Mouse (Mus musculus) forebrain, embryonic 15.5 days (tissue): ENCODE data around the gene Gm17581. TPM values are rescaled to one million over a fixed set of nuclear protein-coding genes. Genes with fewer than 3 reads are reported as not detected.
A peak's percentile ranks its signal among the peaks of the same experiment; 100 is the strongest.

Experiments used
- ATAC-seq: fragments of 200-750 bp; cut with Nextera tagmentation; replicated peaks from 2 replicates; pipeline ENCODE4 v1.8.0; 2017; ENCODE audit warnings: mild to moderate bottlenecking, moderate TSS enrichment, moderate library complexity
- H3K27ac ChIP-seq: fragments of 300-500 bp; sonication (generic); replicated peaks from 2 replicates; pipeline ENCODE4 v1.5.1; 2015; ENCODE audit warnings: mild to moderate bottlenecking, inconsistent platforms
- H3K27me3 ChIP-seq: fragments of 300-500 bp; sonication (generic); 2 replicates; pipeline ENCODE4 v1.6.1; 2015; ENCODE audit warnings: inconsistent platforms
- H3K36me3 ChIP-seq: fragments of 300-500 bp; sonication (generic); 2 replicates; pipeline ENCODE4 v1.6.1; 2015; ENCODE audit warnings: mild to moderate bottlenecking, inconsistent platforms
- H3K4me1 ChIP-seq: fragments of 300-500 bp; sonication (generic); 2 replicates; pipeline ENCODE4 v1.6.1; 2015; ENCODE audit warnings: inconsistent platforms
- H3K4me2 ChIP-seq: fragments of 300-500 bp; sonication (generic); replicated peaks from 2 replicates; pipeline ENCODE4 v1.6.1; 2015; ENCODE audit warnings: mild to moderate bottlenecking, inconsistent platforms
- H3K4me3 ChIP-seq: fragments of 300-500 bp; sonication (generic); 2 replicates; pipeline ENCODE4 v1.5.1; 2015; ENCODE audit warnings: mild to moderate bottlenecking, inconsistent platforms
- H3K9ac ChIP-seq: fragments of 300-500 bp; sonication (generic); replicated peaks from 2 replicates; pipeline ENCODE4 v1.6.1; 2015; ENCODE audit warnings: mild to moderate bottlenecking, inconsistent platforms
- H3K9me3 ChIP-seq: fragments of 300-500 bp; sonication (generic); 2 replicates; pipeline ENCODE4 v1.6.1; 2016; ENCODE audit warnings: inconsistent platforms
- WGBS: fragments of 180-500 bp; shearing (Covaris S2); methylation state at CpG from one replicate; pipeline ENCODE4 v1.1.7; 2015; ENCODE audit warnings: mixed read lengths; 5-methylcytosine and 5-hydroxymethylcytosine counted together
- polyA plus RNA-seq: library from polyadenylated mRNA; unstranded; fragments of >200 nt; fragmentation: Nextera tagmentation; extraction: Ambion mirVana; gene quantifications from 2 replicates; pipeline ENCODE4 v1.2.1, GENCODE M21; 2015

Gene Gm17581
- polyA plus RNA-seq, 1 experiment from 2014 or later = not detected

- Histone ChIP-seq H3K9me3 (no peaks in the 10 kb centered on the region), H3K9ac (no peak overlapping the region), H3K4me1 (no peaks in the 10 kb centered on the region), H3K27ac (no peak overlapping the region), H3K27me3 (no peaks in the 10 kb centered on the region), H3K4me3 (no peak overlapping the region), H3K4me2 (no peak overlapping the region), H3K36me3 (no peaks in the 10 kb centered on the region)
- 79% methylated on average over 5 of the region's 5 CpGs for WGBS
- no peak for ATAC-seq
Measured at GRCm38 (mm10) chr2:155735080-155735479, 586 bp downstream of the Gm17581 start.

GRCm38 (mm10) chr2:155729158-155729645 lies 6.5 kb downstream of the Gm17581 start, which contains the start of gene Edem2:
Gene Edem2, minus strand, starts transcription at chr2:155729475.
- Histone ChIP-seq H3K9me3 (no peaks in the 10 kb centered on the region), H3K9ac (peak within 1 kb of the TSS; percentile 79), H3K4me1 (peaks cover 20% of the 10 kb centered on the region), H3K27ac (peak within 1 kb of the TSS; percentile 71), H3K27me3 (no peaks in the 10 kb centered on the region), H3K4me2 (peak within 1 kb of the TSS; percentile 87), H3K36me3 (peaks cover 3% of the 10 kb centered on the region; the same call in 1 of the 2 replicates), H3K4me3 (peak within 1 kb of the TSS; percentile 70)
- WGBS = under 1% methylated on average over 33 of the region's 33 CpGs
- peak; percentile 98 for ATAC-seq

GRCm38 (mm10) chr2:155728742-155729141 lies 6.9 kb downstream of the Gm17581 start:
- peaks cover 4% of the 10 kb centered on the region; the same call in 1 of the 2 replicates for H3K36me3 ChIP-seq
- no peaks in the 10 kb centered on the region for H3K27me3 ChIP-seq
- peak overlapping the region; percentile 87 for H3K4me2 ChIP-seq
- H3K9me3 ChIP-seq = no peaks in the 10 kb centered on the region
- peak overlapping the region; percentile 70 for H3K4me3 ChIP-seq
- 4% methylated on average over 15 of the region's 15 CpGs for WGBS
- H3K4me1 ChIP-seq = peaks cover 20% of the 10 kb centered on the region
- no peak overlapping the region for H3K27ac ChIP-seq
- H3K9ac ChIP-seq = peak overlapping the region; percentile 79
- no peak; the same call in 1 of the 2 replicates for ATAC-seq

- Histone ChIP-seq H3K4me2 (0 out of 2 replicates have a peak overlapping the region, but pooled peaks have one; percentile 87), H3K9ac (no peak overlapping the region), H3K9me3 (no peaks in the 10 kb centered on the region), H3K4me1 (peaks cover 20% of the 10 kb centered on the region), H3K4me3 (no peak overlapping the region), H3K27me3 (no peaks in the 10 kb centered on the region), H3K27ac (no peak overlapping the region), H3K36me3 (peaks cover 6% of the 10 kb centered on the region; the same call in 1 of the 2 replicates)
- WGBS = 77% methylated on average over 7 of the region's 7 CpGs
- ATAC-seq = no peak
Measured at GRCm38 (mm10) chr2:155727764-155728395, 7.8 kb downstream of the Gm17581 start.

- 84% methylated on average over 7 of the region's 7 CpGs for WGBS
- Histone ChIP-seq H3K27me3 (no peaks in the 10 kb centered on the region), H3K4me1 (peaks cover 20% of the 10 kb centered on the region), H3K9me3 (no peaks in the 10 kb centered on the region), H3K27ac (no peak overlapping the region), H3K4me3 (no peak overlapping the region), H3K9ac (no peak overlapping the region), H3K4me2 (no peak overlapping the region), H3K36me3 (peaks cover 6% of the 10 kb centered on the region; the same call in 1 of the 2 replicates)
- no peak for ATAC-seq
Measured at GRCm38 (mm10) chr2:155726302-155726701, 9.4 kb downstream of the Gm17581 start.

- H3K36me3 ChIP-seq = peaks cover 12% of the 10 kb centered on the region; the same call in 1 of the 2 replicates
- no peak overlapping the region for H3K4me2 ChIP-seq
- no peak overlapping the region for H3K9ac ChIP-seq
- peaks cover 17% of the 10 kb centered on the region for H3K4me1 ChIP-seq
- no peak overlapping the region for H3K27ac ChIP-seq
- WGBS = 93% methylated on average over 6 of the region's 6 CpGs
- H3K9me3 ChIP-seq = no peaks in the 10 kb centered on the region
- no peak for ATAC-seq
- H3K27me3 ChIP-seq = no peaks in the 10 kb centered on the region
- no peak overlapping the region for H3K4me3 ChIP-seq
Measured at GRCm38 (mm10) chr2:155724526-155724925, 11.1 kb downstream of the Gm17581 start.

- Histone ChIP-seq H3K9me3 (no peaks in the 10 kb centered on the region), H3K4me1 (peaks cover 15% of the 10 kb centered on the region), H3K9ac (no peak overlapping the region), H3K4me3 (no peak overlapping the region), H3K27ac (no peak overlapping the region), H3K27me3 (no peaks in the 10 kb centered on the region), H3K36me3 (peaks cover 17% of the 10 kb centered on the region; the same call in 1 of the 2 replicates), H3K4me2 (no peak overlapping the region)
- no peak for ATAC-seq
- 83% methylated on average over 5 of the region's 5 CpGs for WGBS
Measured at GRCm38 (mm10) chr2:155724036-155724435, 11.6 kb downstream of the Gm17581 start.

- Histone ChIP-seq H3K4me1 (no peaks in the 10 kb centered on the region), H3K27ac (no peak overlapping the region), H3K9me3 (no peaks in the 10 kb centered on the region), H3K9ac (no peak overlapping the region), H3K4me2 (no peak overlapping the region), H3K27me3 (no peaks in the 10 kb centered on the region), H3K4me3 (no peak overlapping the region), H3K36me3 (peaks cover 37% of the 10 kb centered on the region)
- ATAC-seq = no peak
- 91% methylated on average over 5 of the region's 5 CpGs for WGBS
Measured at GRCm38 (mm10) chr2:155720585-155720984, 15.1 kb downstream of the Gm17581 start.

- no peak overlapping the region for H3K4me3 ChIP-seq
- WGBS = 88% methylated on average over 12 of the region's 12 CpGs
- H3K9ac ChIP-seq = no peak overlapping the region
- peaks cover 47% of the 10 kb centered on the region for H3K36me3 ChIP-seq
- H3K9me3 ChIP-seq = no peaks in the 10 kb centered on the region
- ATAC-seq = no peak
- H3K4me2 ChIP-seq = no peak overlapping the region
- H3K27me3 ChIP-seq = no peaks in the 10 kb centered on the region
- H3K27ac ChIP-seq = no peak overlapping the region
- H3K4me1 ChIP-seq = no peaks in the 10 kb centered on the region
Measured at GRCm38 (mm10) chr2:155717082-155717990, 18.3 kb downstream of the Gm17581 start.

- no peak for ATAC-seq
- 88% methylated on average over 11 of the region's 11 CpGs for WGBS
- Histone ChIP-seq H3K4me2 (no peak overlapping the region), H3K4me1 (no peaks in the 10 kb centered on the region), H3K27ac (no peak overlapping the region), H3K36me3 (peaks cover 55% of the 10 kb centered on the region), H3K27me3 (no peaks in the 10 kb centered on the region), H3K9me3 (no peaks in the 10 kb centered on the region), H3K4me3 (no peak overlapping the region), H3K9ac (no peak overlapping the region)
Measured at GRCm38 (mm10) chr2:155710557-155710956, 25.1 kb downstream of the Gm17581 start.

- Histone ChIP-seq H3K36me3 (peaks cover 61% of the 10 kb centered on the region), H3K27me3 (no peaks in the 10 kb centered on the region), H3K4me2 (no peak overlapping the region), H3K27ac (no peak overlapping the region), H3K4me3 (no peak overlapping the region), H3K9me3 (no peaks in the 10 kb centered on the region), H3K4me1 (no peaks in the 10 kb centered on the region), H3K9ac (no peak overlapping the region)
- WGBS = 75% methylated on average over 4 of the region's 4 CpGs
- ATAC-seq = no peak
Measured at GRCm38 (mm10) chr2:155707251-155707650, 28.4 kb downstream of the Gm17581 start.

- no peaks in the 10 kb centered on the region for H3K9me3 ChIP-seq
- no peak overlapping the region for H3K4me2 ChIP-seq
- H3K27ac ChIP-seq = no peak overlapping the region
- no peak overlapping the region for H3K4me3 ChIP-seq
- peaks cover 38% of the 10 kb centered on the region for H3K36me3 ChIP-seq
- no peaks in the 10 kb centered on the region for H3K27me3 ChIP-seq
- no peak overlapping the region for H3K9ac ChIP-seq
- ATAC-seq = no peak
- 7% methylated on average over 4 of the region's 4 CpGs for WGBS
- H3K4me1 ChIP-seq = no peaks in the 10 kb centered on the region
Measured at GRCm38 (mm10) chr2:155703630-155704029, 32.0 kb downstream of the Gm17581 start.
